Comparison of ENCODE assay signal across 26 mouse cellular contexts in genomic region chr2:166406826-166407225, GRCm38 (mm10).
DNase-seq lines count a peak whose midpoint lies in the region; ATAC-seq and TF ChIP-seq lines count a peak whose summit lies in the region.
"Had no signal": no experiment of that assay in that cellular context is flagged by ENCODE, and none has a peak within 500 bp of the region (broad histone marks: within the 10 kb centered on the region; RNA-seq: fewer than 3 reads in every experiment).

No protein-coding gene starts in this region.

- H3K4me2 ChIP-seq in heart, embryonic 13.5 days, result no peak overlapping the region
- no peak overlapping the region for H3K4me2 ChIP-seq in hindbrain, embryonic 16.5 days (ENCODE audit: low read length)
- no peak overlapping the region for H3K4me2 ChIP-seq in hindbrain, postnatal 0 days (ENCODE audit: low read depth, low read length)
- H3K4me2 ChIP-seq in stomach, postnatal 0 days (replicated peaks; ENCODE audit: low read depth), result no peak overlapping the region
- H3K4me2 ChIP-seq: kidney, embryonic 15.5 days; limb, embryonic 13.5 days; liver, embryonic 12.5 days; midbrain, embryonic 12.5 days; neural tube, embryonic 12.5 days; stomach, embryonic 15.5 days had no signal

- no peak for TF ChIP-seq CTCF in hindbrain, postnatal 0 days (IDR thresholded peaks at IDR 0.05; ENCODE audit: low read depth)
- TF ChIP-seq CTCF in stomach, postnatal 0 days (IDR thresholded peaks at IDR 0.05; ENCODE audit: low read depth), result no peak

- peaks cover 5% of the 10 kb centered on the region; the same call in 1 of the 2 replicates for H3K9me3 ChIP-seq in heart, embryonic 13.5 days
- no peaks in the 10 kb centered on the region for H3K9me3 ChIP-seq in hindbrain, embryonic 16.5 days (ENCODE audit: control insufficient read depth, low read length)
- H3K9me3 ChIP-seq in hindbrain, postnatal 0 days (ENCODE audit: low read length), result no peaks in the 10 kb centered on the region
- no peaks in the 10 kb centered on the region for H3K9me3 ChIP-seq in stomach, postnatal 0 days (ENCODE audit: control insufficient read depth, low read length)
- H3K9me3 ChIP-seq: kidney, embryonic 15.5 days; limb, embryonic 13.5 days; liver, embryonic 12.5 days; neural tube, embryonic 12.5 days; stomach, embryonic 15.5 days had no signal

- no peak for ATAC-seq in heart, embryonic 13.5 days (ENCODE audit: extremely low read depth, insufficient number of reproducible peaks, low FRiP score, low TSS enrichment)
- no peak for ATAC-seq in hindbrain, embryonic 16.5 days
- no peak for ATAC-seq in hindbrain, postnatal 0 days
- no peak for ATAC-seq in stomach, postnatal 0 days (ENCODE audit: low FRiP score, low TSS enrichment)
- ATAC-seq: liver, embryonic 12.5 days had no signal

- peak overlapping the region; percentile 62 for H3K27ac ChIP-seq in heart, embryonic 13.5 days (replicated peaks)
- H3K27ac ChIP-seq in hindbrain, embryonic 16.5 days (ENCODE audit: low read depth, low read length), result peak overlapping the region; percentile 20; the same call in 1 of the 2 replicates
- H3K27ac ChIP-seq in hindbrain, postnatal 0 days, result no peak overlapping the region
- H3K27ac ChIP-seq in stomach, postnatal 0 days (replicated peaks), result no peak overlapping the region
- H3K27ac ChIP-seq: kidney, embryonic 15.5 days; limb, embryonic 13.5 days; liver, embryonic 12.5 days; midbrain, embryonic 12.5 days; neural tube, embryonic 12.5 days; stomach, embryonic 15.5 days had no signal

- H3K9ac ChIP-seq in heart, embryonic 13.5 days, result peak overlapping the region; percentile 24; the same call in 1 of the 2 replicates
- H3K9ac ChIP-seq in hindbrain, embryonic 16.5 days (ENCODE audit: low read depth, low read length), result no peak overlapping the region
- H3K9ac ChIP-seq in hindbrain, postnatal 0 days (replicated peaks; ENCODE audit: low read length), result no peak overlapping the region
- H3K9ac ChIP-seq in stomach, postnatal 0 days (ENCODE audit: low read length), result no peak overlapping the region
- H3K9ac ChIP-seq: kidney, embryonic 15.5 days; limb, embryonic 13.5 days; liver, embryonic 12.5 days; midbrain, embryonic 12.5 days; neural tube, embryonic 12.5 days; stomach, embryonic 15.5 days had no signal

- no peaks in the 10 kb centered on the region; the same call in 1 of the 2 replicates for H3K27me3 ChIP-seq in heart, embryonic 13.5 days (replicated peaks)
- H3K27me3 ChIP-seq in hindbrain, embryonic 16.5 days (replicated peaks; ENCODE audit: control insufficient read depth, insufficient read depth, low read length), result no peaks in the 10 kb centered on the region; the same call in 1 of the 2 replicates
- no peaks in the 10 kb centered on the region; the same call in 1 of the 2 replicates for H3K27me3 ChIP-seq in hindbrain, postnatal 0 days (ENCODE audit: insufficient read depth, low read length)
- H3K27me3 ChIP-seq in stomach, postnatal 0 days (ENCODE audit: control insufficient read depth, insufficient read depth, low read length), result no peaks in the 10 kb centered on the region
- H3K27me3 ChIP-seq: limb, embryonic 13.5 days; liver, embryonic 12.5 days; neural tube, embryonic 12.5 days; stomach, embryonic 15.5 days had no signal

- H3K36me3 ChIP-seq in heart, embryonic 13.5 days, result peaks cover 3% of the 10 kb centered on the region; the same call in 1 of the 2 replicates
- H3K36me3 ChIP-seq in hindbrain, embryonic 16.5 days (ENCODE audit: control insufficient read depth, insufficient read depth, low read length), result no peaks in the 10 kb centered on the region
- H3K36me3 ChIP-seq in hindbrain, postnatal 0 days (ENCODE audit: insufficient read depth, low read length), result no peaks in the 10 kb centered on the region
- no peaks in the 10 kb centered on the region for H3K36me3 ChIP-seq in stomach, postnatal 0 days (ENCODE audit: control insufficient read depth, insufficient read depth, low read length)
- H3K36me3 ChIP-seq: kidney, embryonic 15.5 days; limb, embryonic 13.5 days; liver, embryonic 12.5 days; midbrain, embryonic 12.5 days; neural tube, embryonic 12.5 days; stomach, embryonic 15.5 days had no signal

- H3K4me1 ChIP-seq in heart, embryonic 13.5 days, result peaks cover 50% of the 10 kb centered on the region
- H3K4me1 ChIP-seq in hindbrain, embryonic 16.5 days (ENCODE audit: control insufficient read depth, insufficient read depth, low read depth, low read length), result peaks cover 20% of the 10 kb centered on the region
- peaks cover 13% of the 10 kb centered on the region for H3K4me1 ChIP-seq in hindbrain, postnatal 0 days (ENCODE audit: insufficient read depth, low read length)
- H3K4me1 ChIP-seq in stomach, postnatal 0 days (replicated peaks; ENCODE audit: control insufficient read depth, insufficient read depth), result no peaks in the 10 kb centered on the region
- H3K4me1 ChIP-seq: liver, embryonic 12.5 days had no signal

- DNase-seq in heart, adult 18-20 months, result no peak
- no peak for DNase-seq in hindbrain, postnatal 0 days (ENCODE audit: low spot score)
- DNase-seq in spleen, postnatal 36 days (ENCODE audit: low spot score in 2 of 2), result peak; percentile 28 to 33
- no peak for DNase-seq in spleen, postnatal 14 days (ENCODE audit: low spot score in 2 of 2)
- DNase-seq in stomach, postnatal 0 days (ENCODE audit: low spot score), result no peak
- DNase-seq: adrenal gland, adult 2 months; cerebellum, adult 11 months; cerebellum, adult 9-11 months; gastrocnemius, postnatal 36 days; kidney, adult 11 months; kidney, postnatal 36 days; layer of hippocampus, postnatal 36 days; lung, adult 18-20 months; lung, postnatal 10 days; right cerebral cortex, adult 18-20 months; right cerebral cortex, postnatal 4 days; thymus, adult 18-20 months; thymus, postnatal 36 days had no signal

- H3K4me3 ChIP-seq in heart, embryonic 13.5 days, result no peak overlapping the region
- H3K4me3 ChIP-seq in hindbrain, embryonic 16.5 days (ENCODE audit: low read length), result no peak overlapping the region
- H3K4me3 ChIP-seq in hindbrain, postnatal 0 days (ENCODE audit: low read length), result no peak overlapping the region
- no peak overlapping the region for H3K4me3 ChIP-seq in stomach, postnatal 0 days (ENCODE audit: low read depth, low read length)
- H3K4me3 ChIP-seq: kidney, embryonic 15.5 days; limb, embryonic 13.5 days; liver, embryonic 12.5 days; midbrain, embryonic 12.5 days; neural tube, embryonic 12.5 days; stomach, embryonic 15.5 days had no signal

- 73% methylated on average over 11 of the region's 11 CpGs for WGBS in heart, embryonic 13.5 days
- 78% methylated on average over 11 of the region's 11 CpGs for WGBS in hindbrain, embryonic 16.5 days
- WGBS in hindbrain, postnatal 0 days, result 74% methylated on average over 11 of the region's 11 CpGs
- WGBS in stomach, postnatal 0 days, result 66% methylated on average over 11 of the region's 11 CpGs

- TF ChIP-seq EP300 in stomach, postnatal 0 days (optimal IDR thresholded peaks at IDR 0.05), result no peak

Comparison
In these comparisons a context has a peak if more than half of its experiments do, and no peak if none do; other contexts are left out.
1. H3K27ac ChIP-seq: peak in heart, embryonic 13.5 days (single experiment) and hindbrain, embryonic 16.5 days (single experiment); none in hindbrain, postnatal 0 days (single experiment) and stomach, postnatal 0 days (single experiment).
2. DNase-seq: peak in spleen, postnatal 36 days (2 of 2); none in heart, adult 18-20 months (0 of 2), hindbrain, postnatal 0 days (single experiment), spleen, postnatal 14 days (0 of 2) and stomach, postnatal 0 days (single experiment).